Mouse (Mus musculus): ENCODE measurements around the gene Nat8f3.
"Not testable (repeated sequence)": the region's sequence is repeated elsewhere in the genome, so short reads cannot be mapped to it uniquely, and the experiment has no call there.

The Nat8f3 gene

GRCm38 (mm10) chr6:85765532-85765931 is at the start of gene Nat8f3:
TSS of gene Nat8f3 (minus strand) at chr6:85765754.
- CTCF ChIA-PET = not testable (repeated sequence)

- CTCF ChIA-PET = no interaction called here
Observed at GRCm38 (mm10) chr6:85813339-85813738, 47.8 kb upstream of the Nat8f3 start.

GRCm38 (mm10) chr6:85810942-85811537 is 45.5 kb upstream of the Nat8f3 start:
- CTCF ChIA-PET = not testable (repeated sequence)

- CTCF ChIA-PET = not testable (repeated sequence)
Observed at GRCm38 (mm10) chr6:85810514-85810913, 45.0 kb upstream of the Nat8f3 start.

GRCm38 (mm10) chr6:85809784-85810183 is 44.2 kb upstream of the Nat8f3 start:
- CTCF ChIA-PET = not testable (repeated sequence)

GRCm38 (mm10) chr6:85803180-85803579 is 37.6 kb upstream of the Nat8f3 start:
- CTCF ChIA-PET = not testable (repeated sequence)

GRCm38 (mm10) chr6:85763127-85764070 is 2.2 kb downstream of the Nat8f3 start:
- CTCF ChIA-PET = not testable (repeated sequence)

- CTCF ChIA-PET = not testable (repeated sequence)
Observed at GRCm38 (mm10) chr6:85762678-85763077, 2.9 kb downstream of the Nat8f3 start.

- CTCF ChIA-PET = not testable (repeated sequence)
Observed at GRCm38 (mm10) chr6:85755705-85756249, 9.8 kb downstream of the Nat8f3 start.

- CTCF ChIA-PET = not testable (repeated sequence)
Observed at GRCm38 (mm10) chr6:85713105-85713504, 52.4 kb downstream of the Nat8f3 start, which contains the start of gene Nat8f7. TSS of gene Nat8f7 (minus strand) at chr6:85713205.

- CTCF ChIA-PET = not testable (repeated sequence)
Observed at GRCm38 (mm10) chr6:85709607-85710006, 55.9 kb downstream of the Nat8f3 start.

GRCm38 (mm10) chr6:85709206-85709605 is 56.3 kb downstream of the Nat8f3 start:
- CTCF ChIA-PET = not testable (repeated sequence)

- CTCF ChIA-PET = not testable (repeated sequence)
Observed at GRCm38 (mm10) chr6:85701943-85702342, 63.6 kb downstream of the Nat8f3 start.

Data from spleen, embryonic (tissue).